Mouse (Mus musculus) lung, postnatal 0 days (tissue): Measurements from ENCODE around the gene Tns3.

Source experiments
- CTCF ChIP-seq: IDR thresholded peaks from 2 replicates; pipeline ENCODE4 v1.5.1; 2016; ENCODE audit warnings: antibody characterized with exemption, mild to moderate bottlenecking
- EP300 ChIP-seq: IDR thresholded peaks from 2 replicates; pipeline ENCODE4 v1.6.1; 2016; ENCODE audit warnings: antibody characterized with exemption, mild to moderate bottlenecking, control low read depth

- TF ChIP-seq CTCF (peak; percentile 17; the same call in 1 of the 2 replicates), EP300 (no peak)
These were observed 11.3 kb downstream of the Tns3 start for GRCm38 (mm10) chr11:8652792-8653645.
